Mouse (Mus musculus): Measurements from ENCODE around the gene Rassf2.

DNA sequence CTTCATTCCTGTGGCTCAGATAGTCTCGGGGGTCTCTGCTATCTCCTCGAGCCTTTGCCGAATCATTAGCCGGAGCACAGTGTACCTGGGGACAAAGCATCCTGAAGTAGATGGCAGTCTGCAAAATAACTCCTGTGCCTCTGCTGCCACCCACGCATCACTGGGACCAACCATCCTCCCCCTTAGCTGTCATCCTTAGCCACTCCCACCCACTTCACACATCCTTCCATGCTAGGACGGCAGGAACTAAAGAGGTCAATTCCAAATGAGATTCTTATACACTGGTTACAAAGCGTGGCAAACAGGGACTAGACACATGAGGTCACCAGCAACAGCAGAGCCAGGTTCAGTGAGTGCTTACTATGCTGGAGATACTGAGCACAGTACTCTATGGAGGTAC is 33.7 kb downstream of the Rassf2 start:
- TF ChIP-seq CTCF (IDR thresholded peaks at IDR 0.05; ENCODE audit: low read depth) (no peak), EP300 (IDR thresholded peaks at IDR 0.05; ENCODE audit: low read depth) (no peak)
